13 mouse cellular contexts compared by ENCODE assay signal in genomic region chr17:26168039-26168438, GRCm38 (mm10). TPM values are rescaled to one million over a fixed set of nuclear protein-coding genes. Genes with fewer than 3 reads are reported as not detected.
A peak's percentile ranks its signal among the peaks of the same experiment; 100 is the strongest.
DNase-seq lines count a peak whose midpoint lies in the region; ATAC-seq lines count a peak whose summit lies in the region.
"Had no signal": no experiment of that assay in that cellular context is flagged by ENCODE, and none has a peak within 500 bp of the region (broad histone marks: within the 10 kb centered on the region; RNA-seq: fewer than 3 reads in every experiment).

No protein-coding gene starts in this region.

- no peak for ATAC-seq in heart, embryonic 12.5 days (ENCODE audit: insufficient number of reproducible peaks, low FRiP score)
- peak; percentile 94 to 98 for ATAC-seq in hematopoietic stem cell, adult 5-6 weeks (replicated peaks in 1 of 2; ENCODE audit: insufficient read depth in 1 of 2, low FRiP score in 2 of 2, low TSS enrichment in 1 of 2, low read depth in 1 of 2, poor library complexity in 2 of 2, severe bottlenecking in 2 of 2)

- no peaks in the 10 kb centered on the region for H3K27me3 ChIP-seq in heart, embryonic 12.5 days (replicated peaks)
- H3K27me3 ChIP-seq: embryonic facial prominence, embryonic 13.5 days had no signal

- H3K36me3 ChIP-seq in heart, embryonic 12.5 days, result 0 out of 2 replicates have a peak, but pooled peaks cover 2% of the 10 kb centered on the region

- H3K4me2 ChIP-seq in heart, embryonic 12.5 days, result no peak overlapping the region
- H3K4me2 ChIP-seq: embryonic facial prominence, embryonic 13.5 days had no signal

- H3K4me3 ChIP-seq in heart, embryonic 12.5 days, result no peak overlapping the region
- H3K4me3 ChIP-seq: embryonic facial prominence, embryonic 13.5 days had no signal

- peak; percentile 18 to 49 for DNase-seq in heart, adult 18-20 months
- DNase-seq in CD4-positive, CD25-positive, alpha-beta regulatory T cell, adult 2 months (ENCODE audit: low read depth, low spot score), result peak; percentile 75
- DNase-seq in spleen, postnatal 10 days (ENCODE audit: low spot score in 2 of 2), result peak; percentile 14 to 32
- DNase-seq in urinary bladder, postnatal 4 days (ENCODE audit: low spot score in 2 of 2), result no peak
- no peak for DNase-seq in urinary bladder, postnatal 25 days (ENCODE audit: low spot score)
- no peak for DNase-seq in adrenal gland, postnatal 4 days (ENCODE audit: low spot score in 2 of 2)
- DNase-seq: cerebellum, adult 11-12 months; kidney, postnatal 25 days had no signal

- H3K9me3 ChIP-seq in heart, embryonic 12.5 days (replicated peaks), result no peaks in the 10 kb centered on the region
- H3K9me3 ChIP-seq: embryonic facial prominence, embryonic 13.5 days had no signal

- H3K9ac ChIP-seq in heart, embryonic 12.5 days, result no peak overlapping the region
- H3K9ac ChIP-seq: embryonic facial prominence, embryonic 13.5 days had no signal

- no peaks in the 10 kb centered on the region; the same call in none of the 2 replicates for H3K4me1 ChIP-seq in heart, embryonic 12.5 days (replicated peaks)

- 85% methylated on average over 2 of the region's 2 CpGs for WGBS in heart, embryonic 12.5 days

- no peak overlapping the region for H3K27ac ChIP-seq in heart, embryonic 12.5 days (ENCODE audit: poor library complexity, severe bottlenecking)
- H3K27ac ChIP-seq: embryonic facial prominence, embryonic 13.5 days had no signal

RNA-seq across cellular contexts. Expression of gene Axin1, which starts 29.6 kb away (rescaled TPM):
- total RNA-seq in heart, adult 18-20 months (2021), result 10 to 100 TPM; 17.0 to 19.7 TPM
- polyA plus RNA-seq in heart, embryonic 12.5 days (2016; fragmentation: Nextera tagmentation; extraction: Ambion mirVana), result 11.4 and 11.7 TPM in 2 replicates
- 224 and 358 TPM in 2 replicates for total RNA-seq in hematopoietic stem cell, adult 5-6 weeks (2017)
- 10 to 100 TPM; 51.7 to 57.2 TPM for total RNA-seq in adrenal gland, postnatal 4 days (2021)

RNA-seq across cellular contexts. Expression of gene Pdia2, which starts 30.8 kb away (rescaled TPM):
- not detected for total RNA-seq in heart, adult 18-20 months (2021)
- polyA plus RNA-seq in heart, embryonic 12.5 days (2016; fragmentation: Nextera tagmentation; extraction: Ambion mirVana), result 0.45 and 1.0 TPM in 2 replicates
- 0.13 and 0.15 TPM in 2 replicates for total RNA-seq in hematopoietic stem cell, adult 5-6 weeks (2017)
- total RNA-seq in adrenal gland, postnatal 4 days (2021), result 10 to 100 TPM in 1 of 2 experiments, 1 to 10 TPM in 1; 2.5 to 43.9 TPM
- polyA plus RNA-seq: heart, postnatal 0 days had no signal

RNA-seq across cellular contexts. Expression of gene Rgs11, which starts 34.7 kb away (rescaled TPM):
- total RNA-seq in heart, adult 18-20 months (2021), result under 1 TPM; 0.15 to 0.77 TPM
- polyA plus RNA-seq in heart, embryonic 12.5 days (2016; fragmentation: Nextera tagmentation; extraction: Ambion mirVana), result 5.6 and 7.0 TPM in 2 replicates
- total RNA-seq in hematopoietic stem cell, adult 5-6 weeks (2017), result 0.89 and 1.9 TPM in 2 replicates
- total RNA-seq in adrenal gland, postnatal 4 days (2021), result 10 to 100 TPM; 40.7 to 47.8 TPM
- polyA plus RNA-seq: C2C12 had no signal

RNA-seq across cellular contexts. Expression of gene Arhgdig, which starts 39.5 kb away (rescaled TPM):
- total RNA-seq in heart, adult 18-20 months (2021), result 1 to 10 TPM in 1 of 2 experiments, under 1 TPM in 1; 0.95 to 1.2 TPM
- polyA plus RNA-seq in heart, embryonic 12.5 days (2016; fragmentation: Nextera tagmentation; extraction: Ambion mirVana), result 6.3 and 7.2 TPM in 2 replicates
- total RNA-seq in hematopoietic stem cell, adult 5-6 weeks (2017), result not detected in 2 replicates
- 10 to 100 TPM; 14.8 to 31.9 TPM for total RNA-seq in adrenal gland, postnatal 4 days (2021)

RNA-seq across cellular contexts. Expression of gene Mrpl28, which starts 44.7 kb away (rescaled TPM):
- 100 to 1,000 TPM; 165 to 179 TPM for total RNA-seq in heart, adult 18-20 months (2021)
- polyA plus RNA-seq in heart, embryonic 12.5 days (2016; fragmentation: Nextera tagmentation; extraction: Ambion mirVana), result 199 and 201 TPM in 2 replicates
- total RNA-seq in hematopoietic stem cell, adult 5-6 weeks (2017), result 21.7 and 31.0 TPM in 2 replicates
- total RNA-seq in adrenal gland, postnatal 4 days (2021), result 10 to 100 TPM; 78.4 to 91.8 TPM

Comparison
In these comparisons a context has a peak if more than half of its experiments do, and no peak if none do; other contexts are left out.
1. DNase-seq: peak in heart, adult 18-20 months (2 of 2), CD4-positive, CD25-positive, alpha-beta regulatory T cell, adult 2 months (single experiment) and spleen, postnatal 10 days (2 of 2); none in urinary bladder, postnatal 4 days (0 of 2), urinary bladder, postnatal 25 days (single experiment) and adrenal gland, postnatal 4 days (0 of 2).
2. RNA of gene Rgs11, which starts 34.7 kb away (total RNA-seq): 40.7 to 47.8 TPM in adrenal gland, postnatal 4 days; 0.89 to 1.9 TPM in hematopoietic stem cell, adult 5-6 weeks and 0.15 to 0.77 TPM in heart, adult 18-20 months; every median in the first group is over 10 times any median in the second.